Mouse (Mus musculus) thymus, adult 2 months (tissue): ENCODE data around the gene Ttc26. TPM values are rescaled to one million over a fixed set of nuclear protein-coding genes. Genes with fewer than 3 reads are reported as not detected.

Experiments
- DNase-seq: peaks from one replicate; pipeline ENCODE4 v3.0.0; 2021
- H3K27ac ChIP-seq: fragments of 200-500 bp; 2 replicates; pipeline ENCODE4 v1.5.1; 2012; ENCODE audit warnings: low read length, control low read depth; ENCODE audit not compliant: control insufficient read depth, insufficient read depth
- H3K27me3 ChIP-seq: fragments of 200-500 bp; 2 replicates; pipeline ENCODE4 v1.6.1; 2012; ENCODE audit warnings: mild to moderate bottlenecking, low read length, moderate library complexity, mixed read lengths; ENCODE audit not compliant: control insufficient read depth, insufficient read depth
- H3K36me3 ChIP-seq: fragments of 200-500 bp; 2 replicates; pipeline ENCODE4 v1.6.1; 2012; ENCODE audit warnings: mild to moderate bottlenecking, low read length, moderate library complexity; ENCODE audit not compliant: control insufficient read depth, insufficient read depth
- H3K4me1 ChIP-seq: fragments of 200-500 bp; replicated peaks from 2 replicates; pipeline ENCODE4 v1.6.1; 2012; ENCODE audit warnings: low read length; ENCODE audit not compliant: control insufficient read depth, insufficient read depth
- H3K4me3 ChIP-seq: fragments of 200-500 bp; 2 replicates; pipeline ENCODE4 v1.5.1; 2012; ENCODE audit warnings: mild to moderate bottlenecking, low read length, control low read depth, moderate library complexity; ENCODE audit not compliant: control insufficient read depth, insufficient read depth
- CTCF ChIP-seq: fragments of 200-500 bp; IDR thresholded peaks from 2 replicates; pipeline ENCODE4 v1.5.1; 2012; ENCODE audit warnings: mild to moderate bottlenecking, control low read depth, low read length, moderate library complexity, borderline replicate concordance; ENCODE audit not compliant: control insufficient read depth, poor library complexity, insufficient read depth; ENCODE audit errors: extremely low read depth
- POLR2A ChIP-seq: fragments of 200-500 bp; IDR thresholded peaks from 2 replicates; pipeline ENCODE4 v1.6.1; 2012; ENCODE audit warnings: mild to moderate bottlenecking, low read length, control low read depth, moderate library complexity; ENCODE audit not compliant: control insufficient read depth, poor library complexity, insufficient read depth; ENCODE audit errors: extremely low read depth
- WGBS: fragments of 180-500 bp; shearing (Covaris S2); methylation state at CpG from one replicate; pipeline ENCODE4 v1.1.7; 2018; 5-methylcytosine and 5-hydroxymethylcytosine counted together
- polyA plus RNA-seq: library from polyadenylated mRNA; depleted of rRNA; stranded (reverse); fragments of >200 nt; gene quantifications from 2 replicates; pipeline ENCODE4 v1.2.3, GENCODE M21; 2012

Gene Ttc26
- polyA plus RNA-seq, 1 experiment, result 0.44 TPM

- TF ChIP-seq CTCF (no peak), POLR2A (no peak)
- no peaks in the 10 kb centered on the region for H3K27me3 ChIP-seq
- H3K4me1 ChIP-seq, result peaks cover 43% of the 10 kb centered on the region
- H3K36me3 ChIP-seq, result peaks cover 26% of the 10 kb centered on the region
- peak overlapping the region; percentile 18 for H3K4me3 ChIP-seq
- WGBS, result 3% methylated on average over 8 of the region's 8 CpGs
- no peak for DNase-seq
- peak overlapping the region; percentile 87 for H3K27ac ChIP-seq
These were observed 38.6 kb upstream of the Ttc26 start for GRCm38 (mm10) chr6:38342666-38342992.

- 27% methylated on average over 3 of the region's 3 CpGs for WGBS
- TF ChIP-seq POLR2A (no peak), CTCF (no peak)
These were observed 37.7 kb upstream of the Ttc26 start for GRCm38 (mm10) chr6:38343581-38343980.

DNA sequence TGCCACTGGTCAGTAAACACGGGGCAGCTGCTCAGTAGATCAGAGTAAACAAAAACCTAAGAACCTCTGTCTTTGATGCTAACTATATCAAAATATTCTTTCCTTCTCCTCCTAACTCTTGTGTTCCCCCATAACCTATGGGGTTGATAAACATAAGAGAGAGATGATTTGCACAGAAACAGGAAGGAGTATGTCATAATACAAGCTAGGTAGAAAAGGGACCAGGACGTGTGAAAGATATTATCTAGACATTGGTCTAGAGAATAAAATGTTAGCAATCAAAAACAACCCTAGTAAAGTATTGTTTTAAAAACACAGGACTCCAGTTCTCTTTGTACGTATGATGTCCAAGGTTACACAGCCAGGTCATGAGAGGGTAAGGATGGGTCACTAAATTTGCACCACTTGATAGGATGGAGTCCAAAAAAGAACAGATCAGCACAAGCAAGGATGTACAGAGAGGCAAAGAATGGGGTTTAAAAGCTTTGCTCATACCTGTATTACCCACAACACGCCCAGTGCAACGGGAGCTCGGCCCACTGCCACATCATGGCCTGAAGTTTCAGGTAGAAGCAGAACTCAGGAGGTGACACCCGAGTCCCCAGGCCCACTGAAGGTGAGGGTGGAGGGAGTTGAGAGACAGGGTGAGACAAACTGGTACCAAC lies 37.1 kb upstream of the Ttc26 start:
- H3K27me3 ChIP-seq, result no peaks in the 10 kb centered on the region
- DNase-seq, result no peak
- peaks cover 47% of the 10 kb centered on the region for H3K4me1 ChIP-seq
- 65% methylated on average over 7 of the region's 7 CpGs for WGBS
- H3K36me3 ChIP-seq, result peaks cover 13% of the 10 kb centered on the region
- H3K27ac ChIP-seq, result peak overlapping the region; percentile 87; the same call in 1 of the 2 replicates
- TF ChIP-seq POLR2A, result no peak
- no peak for TF ChIP-seq CTCF
- H3K4me3 ChIP-seq, result no peak overlapping the region

More at GRCm38 (mm10) chr6:38343581-38343980, 37.7 kb upstream of the Ttc26 start:
- Histone ChIP-seq H3K27me3 (no peaks in the 10 kb centered on the region), H3K4me3 (no peak overlapping the region), H3K36me3 (peaks cover 19% of the 10 kb centered on the region), H3K27ac (peak overlapping the region; percentile 87), H3K4me1 (peaks cover 44% of the 10 kb centered on the region)
- DNase-seq, result no peak

DNA sequence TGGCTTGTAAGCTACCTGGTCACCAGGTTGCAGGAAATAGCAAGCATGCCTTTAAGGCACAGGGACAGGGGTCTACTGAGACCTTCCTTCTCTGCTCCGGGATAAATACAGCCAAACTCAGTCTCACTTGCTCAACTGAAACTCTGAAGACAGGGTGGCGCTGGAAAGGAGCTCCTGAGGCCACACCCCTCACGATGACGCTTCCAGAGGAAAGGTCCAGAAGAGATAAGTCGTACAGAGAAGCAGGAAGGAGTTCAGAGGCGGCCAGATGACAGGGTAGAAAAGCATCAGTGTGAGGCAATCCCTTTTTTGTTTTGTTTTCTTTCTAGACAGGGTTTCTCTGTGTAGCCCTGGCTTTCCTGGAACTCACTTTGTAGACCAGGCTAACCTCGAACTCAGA lies 35.5 kb upstream of the Ttc26 start:
- DNase-seq, result peak; percentile 37
- H3K27ac ChIP-seq, result peak overlapping the region; percentile 17; the same call in 1 of the 2 replicates
- H3K4me1 ChIP-seq, result peaks cover 50% of the 10 kb centered on the region
- TF ChIP-seq POLR2A, result no peak
- TF ChIP-seq CTCF, result no peak
- no peaks in the 10 kb centered on the region for H3K36me3 ChIP-seq
- no peak overlapping the region for H3K4me3 ChIP-seq
- 23% methylated on average over 7 of the region's 7 CpGs for WGBS
- no peaks in the 10 kb centered on the region for H3K27me3 ChIP-seq

DNA sequence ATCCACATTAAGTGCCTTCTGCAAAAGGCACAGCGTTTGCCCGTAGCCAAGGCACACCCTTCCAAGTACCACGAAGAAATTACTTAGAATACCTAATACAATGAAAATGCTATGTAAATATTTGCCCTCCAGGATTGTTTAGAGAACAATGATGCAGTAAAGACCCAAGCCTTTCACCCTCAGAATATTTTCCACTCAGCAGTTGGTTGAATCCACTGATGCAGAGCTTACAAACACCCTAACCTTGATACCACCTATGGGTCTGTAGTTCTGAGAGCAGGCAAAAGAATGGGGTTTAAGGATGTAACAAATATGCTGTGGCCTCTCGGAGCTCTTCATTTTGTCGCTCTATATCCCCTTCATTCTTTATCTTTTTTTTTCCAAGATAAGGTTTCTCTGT lies 33.4 kb upstream of the Ttc26 start:
- WGBS, result 91% methylated on average over 5 of the region's 5 CpGs
- peaks cover 42% of the 10 kb centered on the region for H3K4me1 ChIP-seq
- H3K27me3 ChIP-seq, result no peaks in the 10 kb centered on the region
- TF ChIP-seq CTCF (no peak), POLR2A (no peak)
- DNase-seq, result no peak
- no peak overlapping the region for H3K27ac ChIP-seq
- H3K4me3 ChIP-seq, result no peak overlapping the region
- no peaks in the 10 kb centered on the region for H3K36me3 ChIP-seq

DNA sequence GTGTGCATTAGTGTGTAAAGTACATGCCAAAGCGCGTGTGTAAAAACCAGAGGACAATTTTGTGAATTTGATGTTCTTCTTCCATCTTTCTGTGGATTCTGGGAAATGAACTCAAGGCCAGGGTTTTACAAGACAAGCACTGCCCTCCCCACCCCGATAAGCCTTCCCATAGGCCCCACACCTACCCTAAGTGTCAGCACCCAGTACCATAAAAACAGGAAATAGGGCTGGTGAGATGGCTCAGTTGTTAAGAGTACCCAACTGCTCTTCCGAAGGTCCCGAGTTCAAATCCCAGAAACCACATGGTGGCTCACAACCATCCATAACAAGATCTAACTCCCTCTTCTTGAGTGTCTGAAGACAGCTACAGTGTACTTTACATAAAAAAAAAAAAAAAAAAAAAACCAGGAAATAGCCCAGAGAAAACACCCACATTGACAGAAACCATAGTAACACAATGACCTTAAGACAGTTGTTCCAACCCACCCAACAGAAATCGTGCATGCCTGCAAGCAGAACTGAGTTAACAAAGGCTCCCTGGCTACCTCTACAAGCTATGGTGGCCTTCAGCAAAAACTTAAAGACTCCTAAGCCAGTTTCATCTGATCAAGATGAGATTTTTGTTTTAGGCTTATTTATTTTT lies 32.3 kb upstream of the Ttc26 start:
- peaks cover 32% of the 10 kb centered on the region for H3K4me1 ChIP-seq
- no peaks in the 10 kb centered on the region for H3K36me3 ChIP-seq
- WGBS, result 80% methylated on average over 6 of the region's 6 CpGs
- no peak for DNase-seq
- H3K27me3 ChIP-seq, result no peaks in the 10 kb centered on the region
- H3K4me3 ChIP-seq, result no peak overlapping the region
- TF ChIP-seq POLR2A (no peak), CTCF (no peak)
- H3K27ac ChIP-seq, result no peak overlapping the region

DNA sequence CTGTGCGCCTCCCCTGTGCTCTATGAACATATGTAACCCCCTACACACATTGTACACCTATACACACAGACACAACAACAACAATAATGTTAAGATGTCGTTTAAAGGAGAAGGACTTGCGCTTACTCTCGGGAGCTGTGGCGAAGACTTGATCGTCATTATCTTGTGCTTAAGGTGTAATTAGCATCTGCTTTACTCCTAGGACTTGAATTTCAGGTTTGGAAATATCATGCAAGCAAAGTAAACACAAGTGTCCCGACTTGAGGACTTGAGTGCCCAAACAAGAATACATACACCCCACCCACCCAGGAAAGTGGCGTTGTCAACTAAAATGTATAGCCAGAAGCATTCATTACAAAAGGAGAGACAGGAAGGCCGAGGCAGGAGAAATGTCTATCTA lies 31.5 kb upstream of the Ttc26 start:
- Histone ChIP-seq H3K27me3 (no peaks in the 10 kb centered on the region), H3K27ac (no peak overlapping the region), H3K4me3 (no peak overlapping the region), H3K4me1 (peaks cover 26% of the 10 kb centered on the region), H3K36me3 (no peaks in the 10 kb centered on the region)
- WGBS, result 87% methylated on average over 9 of the region's 9 CpGs
- no peak for DNase-seq
- TF ChIP-seq POLR2A, result no peak
- TF ChIP-seq CTCF, result no peak
